Mouse (Mus musculus) lung, adult 10 weeks (tissue): ENCODE results near the gene Jade2. TPM values are rescaled to one million over a fixed set of nuclear protein-coding genes. Genes with fewer than 3 reads are reported as not detected.

Experiments used
- polyA plus RNA-seq: library from polyadenylated mRNA; stranded (reverse); fragments of 350-450 nt; fragmentation: Illumina TruSeq; extraction: RNeasy Lipid Tissue Mini Kit (QIAGEN cat#74804); gene quantifications from one replicate; pipeline ENCODE4 v1.2.3, GENCODE M21; 2014; ENCODE audit warnings: low read depth, low replicate concordance; ENCODE audit not compliant: insufficient read depth

Jade2 gene
- polyA plus RNA-seq = 10.7 TPM

GRCm38 (mm10) chr11:51857081-51857671 lies at the start of gene Jade2:
Gene Jade2, minus strand, starts transcription at chr11:51857653.

Other genes with a start within 250 kb of the Jade2 start
- 50.3 TPM for gene Nhp2, start 237.9 kb downstream of the Jade2 start, polyA plus RNA-seq
- 18.5 TPM for gene Rmnd5b, start 221.8 kb downstream of the Jade2 start, polyA plus RNA-seq
- 21.9 TPM for gene N4bp3, start 206.8 kb downstream of the Jade2 start, polyA plus RNA-seq
- 2.3 TPM for gene D930048N14Rik, start 206.7 kb downstream of the Jade2 start, polyA plus RNA-seq
- gene 0610009B22Rik, start 168.8 kb downstream of the Jade2 start, polyA plus RNA-seq = 26.3 TPM
- 3.5 TPM for gene Sec24a, start 94.0 kb downstream of the Jade2 start, polyA plus RNA-seq
- gene Sar1b, start 94.0 kb downstream of the Jade2 start, polyA plus RNA-seq = 89.7 TPM
- gene Cdkn2aipnl, start 110.0 kb upstream of the Jade2 start, polyA plus RNA-seq = 32.4 TPM
- 157 TPM for gene Ube2b, start 143.1 kb upstream of the Jade2 start, polyA plus RNA-seq
- gene Cdkl3, start 146.6 kb upstream of the Jade2 start, polyA plus RNA-seq = 2.6 TPM
- 37.6 TPM for gene Ppp2ca, start 241.0 kb upstream of the Jade2 start, polyA plus RNA-seq